Mouse (Mus musculus) adrenal gland, postnatal 14 days (tissue): ENCODE data around the gene Dusp1. TPM values are rescaled to one million over a fixed set of nuclear protein-coding genes. Genes with fewer than 3 reads are reported as not detected.

Experiments
- DNase-seq: peaks from one replicate; pipeline ENCODE4 v3.0.0; 2021; ENCODE audit warnings: mixed read lengths
- total RNA-seq: library from RNA; stranded (reverse); gene quantifications from 2 replicates; pipeline ENCODE4 v1.2.3, GENCODE M21; 2021

Gene Dusp1
- total RNA-seq, 1 experiment from 2014 or later, result 66.3 TPM

DNA sequence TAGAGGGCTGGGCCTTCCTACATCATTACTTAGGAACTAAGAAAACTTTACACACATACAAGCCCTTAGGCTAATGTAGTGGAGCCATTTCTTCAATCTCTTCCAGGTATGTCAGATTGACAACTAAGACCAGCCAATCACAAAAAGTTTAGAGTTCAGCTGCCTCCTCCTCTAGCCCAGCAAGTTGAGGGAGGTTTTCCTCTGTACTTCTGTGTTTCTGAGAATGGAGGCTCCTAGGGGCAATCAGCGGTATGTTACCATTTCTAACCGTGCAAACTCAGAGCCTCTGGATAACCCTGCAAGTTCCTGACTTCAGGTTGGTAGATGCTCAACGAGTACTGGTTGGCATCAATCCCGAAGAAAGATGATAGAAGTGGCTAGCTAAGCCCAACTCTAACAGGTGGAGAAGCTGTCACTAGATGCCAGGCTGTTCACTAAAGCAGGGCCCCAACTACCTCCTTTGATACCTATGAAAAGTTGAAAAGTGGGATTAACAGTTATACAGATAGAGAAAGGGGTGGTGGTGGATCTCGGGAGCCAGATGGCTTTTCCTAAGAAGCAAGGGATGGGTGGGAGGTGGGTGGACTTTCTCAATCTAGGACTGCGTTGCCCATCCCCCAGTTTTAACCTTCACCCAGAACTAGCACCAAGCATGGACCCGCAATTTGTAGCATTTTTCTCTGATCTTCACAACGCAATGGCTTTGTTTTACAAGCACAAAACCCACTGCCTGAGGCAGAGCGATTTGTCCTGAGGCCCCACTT, 1.2 kb downstream of the Dusp1 start:
- DNase-seq, result no peak

DNA sequence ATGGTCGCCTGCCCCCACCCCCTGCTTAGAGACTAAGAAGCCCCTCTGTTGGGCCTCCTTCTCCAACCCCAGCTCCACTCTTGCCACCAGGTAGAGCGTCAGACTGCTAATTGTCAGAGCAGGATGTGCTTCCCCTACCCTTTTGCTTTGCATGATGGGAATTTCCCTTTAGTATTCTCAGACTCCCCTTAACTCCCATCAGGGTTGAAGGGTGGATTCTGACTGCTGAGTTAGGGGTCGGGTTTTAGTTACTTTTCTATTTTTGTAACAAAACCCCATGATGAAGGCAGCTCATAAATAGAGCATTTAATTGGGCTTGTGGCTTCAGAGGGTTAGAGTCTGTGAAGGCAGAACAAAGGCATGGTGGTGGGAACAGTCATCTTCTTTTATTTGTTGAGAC, 8.9 kb downstream of the Dusp1 start:
- no peak for DNase-seq

DNA sequence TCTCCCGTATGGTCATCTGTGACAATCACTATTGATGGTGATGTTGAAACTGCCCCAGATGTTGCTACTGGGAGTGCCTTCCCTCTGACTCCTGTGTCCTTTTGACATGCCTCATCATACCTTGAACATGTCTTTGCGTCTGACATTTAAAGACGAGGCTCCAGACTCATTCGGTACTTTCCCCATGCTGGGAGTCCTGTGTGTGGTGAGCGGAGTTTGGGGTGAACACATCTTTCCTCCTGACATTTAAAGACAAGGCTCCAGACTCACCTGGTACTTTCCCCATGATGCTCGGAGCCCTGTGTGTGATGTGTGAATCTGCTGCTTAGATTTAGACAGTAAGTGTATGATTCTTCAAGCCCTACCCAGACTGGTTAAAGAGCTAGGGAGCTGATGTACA, 10.8 kb downstream of the Dusp1 start:
- DNase-seq, result no peak

DNA sequence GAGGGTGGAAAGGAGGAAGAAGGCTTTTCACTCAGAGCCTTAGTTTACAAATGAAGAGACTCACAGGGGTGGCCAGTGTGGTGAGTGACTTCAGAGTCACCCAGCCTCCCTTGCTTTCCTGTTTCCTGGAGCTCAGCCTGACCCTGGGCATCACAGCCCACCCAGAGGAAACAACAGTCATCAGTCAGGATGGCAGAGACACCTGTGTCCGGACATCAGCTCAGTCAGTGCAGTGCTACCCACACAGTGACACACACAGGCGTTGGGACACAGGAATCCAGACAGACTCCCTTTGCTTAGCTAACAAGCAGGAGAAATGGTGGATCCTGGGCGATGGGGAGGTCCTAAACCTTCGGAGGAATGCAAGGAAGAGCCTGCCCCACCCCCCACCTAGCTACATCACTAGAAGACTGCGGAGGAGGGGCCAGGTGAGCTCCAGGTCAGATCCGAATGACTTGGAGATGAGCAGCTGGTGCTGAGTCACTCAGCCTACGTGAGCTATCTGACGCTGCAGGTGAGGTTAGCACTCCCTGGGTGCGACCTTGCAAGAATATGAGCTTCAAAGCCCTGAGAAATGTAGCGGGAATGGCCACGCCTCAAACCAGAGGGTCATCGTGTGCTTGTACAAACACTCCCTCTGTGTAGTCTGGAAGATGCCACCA, 12.6 kb downstream of the Dusp1 start:
- DNase-seq, result peak; percentile 40

DNA sequence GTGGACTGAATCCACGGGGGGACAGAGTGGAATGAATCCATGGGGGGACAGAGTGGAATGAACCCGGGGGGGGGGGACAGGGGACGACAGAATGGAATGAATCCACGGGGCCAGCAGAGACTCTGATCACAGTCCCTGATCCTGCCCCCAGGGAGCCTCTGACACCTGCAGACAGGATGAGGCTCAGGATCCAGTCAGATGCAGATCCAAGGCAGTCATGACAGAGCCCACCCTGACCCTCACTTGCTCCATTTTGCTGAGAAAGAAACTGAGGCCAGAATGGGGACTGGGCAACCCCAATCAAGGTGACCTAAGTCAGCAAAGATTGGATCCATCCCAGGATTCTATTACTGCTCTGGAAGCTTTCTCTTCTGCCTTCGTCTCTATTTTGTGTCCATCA, 13.4 kb downstream of the Dusp1 start:
- no peak for DNase-seq

DNA sequence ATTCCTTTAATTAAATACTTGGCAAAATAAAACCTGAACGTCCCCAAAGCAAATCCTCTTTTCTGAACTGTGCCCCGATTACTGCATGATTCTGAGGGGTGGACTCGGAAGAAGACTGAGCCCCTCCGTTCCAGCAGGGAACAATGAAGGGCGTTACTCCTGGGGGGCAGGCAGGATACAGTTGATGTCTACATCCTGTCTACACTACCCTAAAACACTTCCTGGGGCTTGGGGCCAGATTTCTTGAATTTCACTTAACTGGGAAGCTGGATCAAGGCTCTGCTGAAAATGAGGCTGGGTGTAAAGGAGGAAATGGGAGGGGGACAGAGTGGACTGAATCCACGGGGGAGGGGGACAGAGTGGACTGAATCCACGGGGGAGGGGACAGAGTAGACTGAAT, 14.2 kb downstream of the Dusp1 start:
- DNase-seq, result peak; percentile 66

DNA sequence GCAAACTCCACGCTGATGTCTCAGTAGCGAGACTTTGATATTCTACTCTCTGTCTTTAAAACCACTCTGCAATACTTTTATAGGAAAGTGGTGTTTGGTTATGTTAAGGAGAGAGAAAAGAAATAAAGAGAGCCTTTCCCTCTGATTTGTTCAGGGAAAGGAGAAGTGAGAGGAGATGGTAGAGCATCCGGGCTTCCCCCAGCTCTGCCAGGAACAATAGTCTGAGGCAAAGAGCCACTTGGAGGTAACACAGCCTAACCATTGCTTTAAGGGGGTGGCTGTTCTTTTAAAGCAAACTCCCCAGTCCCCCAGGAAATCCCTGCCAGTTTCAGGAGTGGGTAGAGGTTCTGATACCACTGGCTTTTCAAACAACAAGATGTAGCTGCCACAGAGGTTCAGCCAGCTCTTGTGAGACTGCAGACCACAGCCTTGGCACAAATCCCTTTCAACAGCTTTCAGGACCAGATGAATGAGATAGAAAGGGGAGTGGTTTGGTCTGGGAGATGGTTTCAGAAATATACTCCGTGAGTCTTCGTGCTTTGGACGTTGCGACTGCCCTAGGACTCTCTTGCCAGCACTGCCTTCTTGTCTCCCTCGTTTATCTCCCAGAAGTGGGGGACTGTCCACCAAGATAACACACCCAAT, 17.5 kb downstream of the Dusp1 start:
- no peak for DNase-seq

DNA sequence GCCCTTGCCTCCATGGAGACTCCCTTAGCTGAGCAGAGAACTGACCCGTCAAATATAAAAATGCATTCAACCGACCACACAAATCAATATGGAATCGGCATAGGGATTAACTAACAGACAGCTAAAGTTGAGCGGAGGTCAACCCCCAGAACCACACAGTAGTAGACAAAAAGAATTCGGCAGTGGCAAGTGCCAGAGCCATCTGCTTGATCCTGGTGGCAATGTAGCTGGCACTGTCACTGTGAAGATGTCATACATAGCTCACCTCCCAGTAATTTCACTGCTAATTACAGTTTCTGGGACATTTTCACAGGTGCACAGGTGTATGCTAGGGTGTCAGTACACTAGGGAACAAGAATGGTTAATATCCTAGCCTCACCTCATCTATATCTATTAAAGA, 21.8 kb downstream of the Dusp1 start:
- no peak for DNase-seq

DNA sequence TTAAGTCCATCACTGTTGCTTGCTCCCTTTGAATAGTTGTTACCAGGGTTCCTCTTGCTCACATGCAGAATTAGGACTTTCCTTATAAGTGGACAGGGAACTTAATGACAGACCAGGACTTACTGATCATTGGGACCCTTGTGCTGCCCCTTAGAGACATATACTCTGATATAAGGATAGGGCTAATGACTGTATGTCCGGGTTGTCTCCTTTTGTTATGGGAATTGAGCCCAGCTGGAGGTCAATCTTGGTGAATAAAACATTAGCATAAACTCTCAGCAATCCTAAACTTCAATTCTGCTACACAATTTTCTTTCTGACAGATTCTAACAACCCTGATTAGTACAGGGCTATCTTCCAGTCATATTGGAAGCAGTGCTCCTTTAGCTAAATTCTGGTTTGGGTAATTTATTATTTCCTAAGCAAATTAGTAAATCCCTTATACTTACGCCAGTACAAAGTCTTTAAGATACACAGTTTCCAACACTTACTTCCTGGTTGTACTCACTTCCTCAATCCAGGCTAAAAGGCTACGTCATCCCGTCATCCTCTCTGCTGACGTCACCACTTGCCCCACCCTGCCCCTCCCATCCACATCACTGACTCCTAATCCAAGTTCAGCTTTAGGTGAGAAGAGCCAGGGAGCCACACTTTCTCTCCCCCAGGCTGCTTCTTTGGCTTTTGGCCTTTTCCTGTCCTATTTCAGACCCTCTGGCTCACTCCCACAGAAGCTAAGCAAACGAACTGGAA, 24.0 kb downstream of the Dusp1 start:
- no peak for DNase-seq

DNA sequence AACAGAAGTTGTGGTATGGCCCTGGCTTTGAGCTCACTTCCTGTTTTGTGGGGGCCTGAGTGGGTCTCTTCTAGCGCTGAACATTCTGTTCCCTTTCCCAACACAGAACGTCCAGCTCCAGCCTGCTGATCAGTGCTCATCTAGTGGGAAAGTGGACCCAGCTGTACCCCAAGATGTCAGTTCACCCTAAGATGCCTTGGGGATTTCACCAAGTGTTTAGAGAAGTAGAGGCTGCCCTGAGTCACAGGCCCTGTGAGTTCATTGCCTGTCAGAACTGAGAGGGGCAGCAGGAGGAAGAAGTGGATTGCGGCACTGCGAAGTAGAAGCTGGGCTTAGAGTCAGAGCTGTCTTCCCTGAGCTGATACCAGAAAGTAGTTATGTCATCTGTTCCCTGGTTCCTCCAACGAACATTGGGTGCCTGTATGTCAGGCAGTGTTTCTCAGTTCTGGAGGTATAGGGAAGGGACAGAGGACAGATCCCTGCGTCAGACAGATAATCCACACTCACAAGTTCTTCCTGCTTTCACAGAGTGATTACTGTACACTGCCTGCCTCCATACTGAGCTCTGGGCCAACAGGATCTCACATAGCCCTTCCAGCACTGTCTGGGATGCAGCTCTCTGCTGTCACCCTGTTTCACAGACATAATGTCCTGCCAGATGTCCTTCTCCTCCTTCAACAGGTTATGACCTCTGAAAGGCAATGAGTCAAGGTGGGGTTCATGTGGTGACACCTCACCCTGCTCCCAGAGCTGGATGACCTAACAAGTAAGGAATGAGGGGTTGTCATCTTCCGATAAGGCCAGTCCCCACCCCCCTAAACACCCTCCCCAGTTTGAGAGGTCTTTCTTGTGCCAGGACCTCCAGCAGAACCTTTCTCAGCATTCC, 26.4 kb downstream of the Dusp1 start:
- DNase-seq, result no peak

DNA sequence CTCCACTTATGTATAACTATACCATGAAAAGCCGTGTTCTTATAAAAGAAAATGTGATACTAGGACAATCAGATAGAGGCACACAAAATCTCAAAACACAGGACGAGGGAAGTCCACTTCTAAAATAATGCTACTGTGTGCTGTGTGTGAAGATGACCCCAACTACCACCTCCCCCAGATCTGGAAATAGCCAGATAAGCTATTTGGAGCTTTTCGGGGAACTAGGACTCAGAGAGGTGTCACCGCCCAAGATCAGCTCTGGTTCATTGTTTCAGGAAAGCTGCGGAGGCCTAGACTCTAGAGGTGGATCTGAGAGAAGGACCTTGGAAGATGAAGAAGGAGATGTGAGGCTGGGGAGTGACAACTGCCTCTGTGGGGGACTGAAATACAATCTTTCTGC, 27.2 kb downstream of the Dusp1 start:
- DNase-seq, result no peak

DNA sequence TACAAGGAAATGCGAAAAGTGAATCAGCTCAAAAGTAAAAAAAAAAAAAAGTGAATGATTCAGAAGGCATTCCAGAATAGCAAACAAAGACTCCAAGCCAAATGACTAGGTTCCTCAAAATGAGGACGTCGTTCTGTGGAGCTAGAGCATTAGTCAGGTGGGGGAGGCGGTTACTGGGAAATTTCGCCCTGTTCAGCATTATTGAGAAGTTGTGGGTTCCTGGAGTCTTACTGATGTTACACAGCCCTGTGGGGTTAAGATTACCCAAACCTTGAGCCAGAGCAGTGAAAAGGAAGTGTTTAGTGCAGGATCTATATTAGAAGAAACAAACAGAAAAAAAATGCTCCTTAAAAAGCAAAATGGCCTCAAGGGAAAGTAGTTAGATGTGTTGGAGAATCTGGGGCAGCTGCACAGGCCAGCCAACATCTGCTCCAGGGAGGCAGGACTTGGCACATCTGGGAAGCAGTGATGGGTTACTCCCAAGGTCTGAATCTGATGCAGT, 28.0 kb downstream of the Dusp1 start:
- DNase-seq, result peak; percentile 55

DNA sequence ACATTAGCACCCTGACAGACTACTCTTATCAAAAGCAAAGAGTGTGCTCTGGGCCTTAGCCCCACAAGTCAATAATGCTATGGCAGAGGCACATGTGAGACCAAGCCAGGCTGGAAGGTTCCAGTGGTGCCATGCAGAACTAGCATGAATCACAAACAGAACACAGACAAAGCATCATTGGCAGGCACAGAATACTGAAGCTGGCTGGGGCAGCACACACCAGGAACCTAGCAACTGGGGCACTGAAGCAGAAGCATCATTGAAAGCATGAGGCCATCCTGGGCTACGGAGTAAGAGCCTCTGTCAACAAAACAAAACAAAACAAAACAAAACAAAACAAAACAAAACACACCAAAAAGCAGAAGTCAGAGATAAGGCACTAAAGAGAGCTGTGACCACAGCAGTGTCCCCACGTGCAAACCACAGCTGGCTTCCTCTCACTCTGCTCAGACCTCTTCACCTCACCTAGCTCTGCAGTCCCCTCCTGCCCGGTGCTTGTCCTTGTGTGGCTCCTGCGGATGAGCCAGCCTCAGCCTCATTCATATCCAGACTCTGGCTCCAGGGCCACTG, 29.4 kb downstream of the Dusp1 start:
- DNase-seq, result no peak

DNA sequence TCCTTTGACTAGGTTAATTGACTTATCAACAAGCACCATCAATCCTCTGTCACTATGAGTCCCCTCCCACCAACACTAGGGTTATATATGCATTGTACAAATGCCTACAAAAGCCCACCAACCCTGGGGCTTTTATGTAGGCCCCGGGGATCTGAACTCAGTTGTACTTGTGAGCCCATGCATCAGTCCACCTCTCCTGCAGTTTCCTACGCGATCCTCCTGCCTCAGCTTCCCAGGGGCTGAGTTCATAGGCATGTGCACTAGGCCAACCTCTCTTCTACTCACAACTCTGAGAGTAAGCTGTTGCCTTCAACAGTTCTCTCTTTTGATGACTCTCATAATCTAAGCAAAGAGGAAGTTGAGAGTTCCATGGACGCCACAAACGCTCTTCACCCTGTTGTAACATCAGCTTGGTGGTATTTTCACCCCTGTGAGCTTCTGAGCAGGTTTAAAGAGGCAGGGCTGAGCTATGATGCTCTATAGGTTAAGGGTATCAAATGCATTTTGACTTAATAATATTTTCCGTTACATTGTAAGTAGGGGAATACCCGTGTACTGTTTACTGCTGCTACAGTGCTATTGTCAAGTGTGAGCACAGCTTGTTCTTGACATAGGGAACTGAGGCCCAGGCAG, 30.4 kb downstream of the Dusp1 start:
- DNase-seq, result no peak

DNA sequence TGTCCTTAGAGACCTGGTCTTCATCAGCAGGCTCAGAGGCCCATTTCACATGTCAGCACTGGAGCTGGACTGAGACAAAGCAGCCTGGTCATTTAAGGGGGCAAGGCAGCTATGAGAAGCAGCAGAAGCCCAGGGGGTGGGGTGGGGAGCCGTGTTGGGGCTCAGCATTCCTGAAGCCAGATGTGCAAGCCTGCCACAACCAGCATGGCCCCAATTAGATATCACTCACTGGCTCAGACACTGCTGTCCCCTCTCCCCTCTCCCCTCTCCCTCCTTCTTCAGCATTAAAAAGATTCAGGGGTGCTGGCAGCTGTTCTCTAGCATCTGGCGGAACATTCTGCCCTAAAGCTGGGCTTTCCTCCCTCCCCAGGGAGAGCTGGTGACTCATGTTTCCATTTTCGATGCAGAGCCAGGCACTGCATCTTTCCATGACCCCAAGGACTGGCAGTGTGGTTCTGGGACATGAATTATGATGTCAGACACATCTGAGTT, 31.3 kb downstream of the Dusp1 start:
- peak; percentile 69 for DNase-seq

DNA sequence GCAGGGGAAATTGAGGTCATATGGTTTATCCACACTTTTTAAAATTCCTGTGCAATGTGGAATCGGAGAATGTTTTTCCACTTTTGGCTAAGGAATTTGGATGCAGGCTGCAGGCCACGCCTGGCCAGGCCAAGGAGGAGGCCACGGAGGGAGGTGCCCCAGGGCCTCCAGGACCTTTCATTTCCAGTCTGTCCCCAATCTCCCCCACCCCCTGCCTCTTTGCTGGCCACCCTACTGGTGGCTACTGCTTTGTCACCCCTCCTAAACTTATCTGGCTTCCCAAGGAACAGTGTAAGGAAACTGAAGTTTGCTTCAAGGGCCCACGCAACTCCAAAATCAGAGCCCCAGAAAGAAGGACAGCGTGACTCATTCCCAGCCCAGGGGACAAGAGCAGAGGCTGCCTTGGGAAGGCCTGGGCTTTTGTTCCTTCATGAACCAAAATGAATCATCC, 32.1 kb downstream of the Dusp1 start:
- peak; percentile 51 for DNase-seq

DNA sequence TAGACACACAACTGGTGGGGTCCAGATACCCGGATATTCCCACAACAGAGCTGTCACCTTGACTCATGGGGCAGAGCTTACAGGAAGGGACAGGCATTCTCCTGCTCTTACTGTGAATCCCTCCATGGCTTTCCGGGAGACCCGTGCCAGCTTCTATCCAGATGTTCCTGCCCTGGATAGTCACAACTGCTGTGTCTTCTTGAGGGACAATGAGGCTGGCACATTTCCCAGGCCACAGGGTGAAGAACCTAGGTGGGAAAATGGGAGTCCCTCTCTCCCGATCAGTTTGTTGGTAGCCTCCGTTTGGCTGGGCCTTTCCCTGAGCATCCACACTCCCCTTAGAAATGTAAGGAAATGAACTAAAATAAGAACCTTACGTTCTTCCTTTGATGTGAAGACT, 33.2 kb downstream of the Dusp1 start:
- peak; percentile 22 for DNase-seq

DNA sequence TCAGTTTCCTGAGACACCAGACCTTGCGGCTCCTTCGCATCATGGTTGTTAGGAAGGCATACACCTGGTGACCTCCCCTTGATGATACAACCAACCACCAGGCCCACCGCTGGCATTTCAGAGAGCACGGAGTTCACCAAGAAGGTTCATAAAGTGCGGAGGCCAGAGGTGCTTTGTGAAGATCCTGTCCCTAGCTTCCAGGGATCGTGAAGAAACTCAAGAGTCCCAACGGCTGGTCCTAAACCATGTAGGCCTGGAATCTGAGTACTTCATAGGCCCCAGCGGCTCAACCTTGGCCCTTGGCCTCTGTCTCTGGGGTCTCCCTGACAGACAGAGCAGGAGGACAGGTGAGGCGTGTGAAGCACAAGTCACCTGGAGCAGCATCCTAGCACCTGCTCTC, 34.6 kb downstream of the Dusp1 start:
- DNase-seq, result peak; percentile 3

DNA sequence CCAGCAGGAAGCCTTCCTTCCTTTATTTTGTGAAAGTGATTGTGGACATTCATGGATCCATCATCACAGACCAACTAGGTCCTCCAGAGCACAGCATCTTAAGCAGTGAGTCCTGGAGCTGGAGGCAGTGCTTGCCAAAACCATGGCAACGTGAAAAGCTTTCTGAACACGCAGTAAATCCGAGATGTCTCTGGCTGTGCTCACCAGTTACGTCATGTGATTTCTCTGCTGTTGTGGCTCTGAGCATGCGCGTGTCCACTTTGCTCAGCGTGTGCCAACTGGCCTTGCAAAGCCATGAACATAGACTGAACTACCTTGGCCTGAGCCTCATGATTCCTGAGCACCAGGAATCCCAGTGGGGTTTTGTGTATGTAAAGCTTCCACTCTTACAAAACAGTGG, 36.6 kb downstream of the Dusp1 start:
- peak; percentile 76 for DNase-seq

DNA sequence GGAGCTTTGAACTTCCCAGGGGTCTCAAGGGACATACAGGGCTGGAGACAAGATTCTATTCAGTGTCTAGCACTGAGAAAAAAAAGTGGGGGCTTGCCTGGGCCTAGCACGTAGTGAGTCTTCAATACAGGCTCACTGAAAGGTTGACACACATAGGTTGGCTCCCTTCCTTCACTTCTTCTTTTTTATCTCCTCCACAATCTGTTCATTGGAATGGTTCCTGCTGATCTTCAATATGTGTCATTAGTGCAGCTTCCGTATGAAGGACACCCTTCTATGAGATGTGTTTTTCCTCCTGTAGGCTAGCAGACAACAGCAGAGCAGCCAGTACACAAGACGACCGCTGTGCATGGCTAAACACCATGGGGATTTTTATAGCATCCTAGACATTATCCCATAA, 37.1 kb downstream of the Dusp1 start:
- no peak for DNase-seq
